Mouse (Mus musculus) heart, adult 18-20 months (tissue): Measurements from ENCODE around the gene Scnn1a. TPM values are rescaled to one million over a fixed set of nuclear protein-coding genes. Genes with fewer than 3 reads are reported as not detected.

ENCODE experiments used
- DNase-seq, 2 experiments: peaks; one replicate each; pipeline ENCODE4 v3.0.0; 2021 to 2022; ENCODE audit warnings: mixed read lengths in 1 of 2
- total RNA-seq, 2 experiments: library from RNA; stranded (reverse); gene quantifications; 2 replicates each; pipeline ENCODE4 v1.2.3; 2021

The Scnn1a gene
- total RNA-seq, 2 experiments from 2014 or later: 0.47 to 1.3 TPM

GRCm38 (mm10) chr6:125342198-125342597 lies 21.7 kb downstream of the Scnn1a start:
- DNase-seq: no peak

- DNase-seq: peak; percentile 63 to 71
Measured at GRCm38 (mm10) chr6:125344084-125344483, 23.6 kb downstream of the Scnn1a start.

GRCm38 (mm10) chr6:125344866-125345265 lies 24.4 kb downstream of the Scnn1a start:
- DNase-seq: no peak

- DNase-seq: no peak
Measured at GRCm38 (mm10) chr6:125345625-125346024, 25.2 kb downstream of the Scnn1a start.

- no peak for DNase-seq
Measured at GRCm38 (mm10) chr6:125346029-125346428, 25.6 kb downstream of the Scnn1a start.

- peak in 1 of 2 experiments; percentile 50 for DNase-seq
Measured at GRCm38 (mm10) chr6:125348721-125349574, 28.5 kb downstream of the Scnn1a start, which contains the start of gene Tnfrsf1a. Gene Tnfrsf1a, plus strand, starts transcription at chr6:125349362.

GRCm38 (mm10) chr6:125349575-125350230 lies 29.2 kb downstream of the Scnn1a start:
- peak; percentile 83 to 88 for DNase-seq

- peak; percentile 58 to 72 for DNase-seq
Measured at GRCm38 (mm10) chr6:125350231-125350994, 30.0 kb downstream of the Scnn1a start.

- no peak for DNase-seq
Measured at GRCm38 (mm10) chr6:125350995-125351324, 30.5 kb downstream of the Scnn1a start.

- DNase-seq: peak; percentile 74 to 80
Measured at GRCm38 (mm10) chr6:125351368-125352045, 31.0 kb downstream of the Scnn1a start.

GRCm38 (mm10) chr6:125352046-125352384 lies 31.6 kb downstream of the Scnn1a start:
- DNase-seq: no peak

GRCm38 (mm10) chr6:125352811-125353210 lies 32.4 kb downstream of the Scnn1a start:
- no peak for DNase-seq

GRCm38 (mm10) chr6:125353221-125353620 lies 32.8 kb downstream of the Scnn1a start:
- no peak for DNase-seq

- no peak for DNase-seq
Measured at GRCm38 (mm10) chr6:125353655-125354054, 33.2 kb downstream of the Scnn1a start.

GRCm38 (mm10) chr6:125354352-125355151 lies 34.1 kb downstream of the Scnn1a start:
- peak; percentile 85 to 93 for DNase-seq

- DNase-seq: no peak
Measured at GRCm38 (mm10) chr6:125355197-125355741, 34.8 kb downstream of the Scnn1a start.

GRCm38 (mm10) chr6:125356264-125356663 lies 35.8 kb downstream of the Scnn1a start:
- no peak for DNase-seq

GRCm38 (mm10) chr6:125357334-125357733 lies 36.9 kb downstream of the Scnn1a start:
- DNase-seq: no peak

GRCm38 (mm10) chr6:125359999-125360398 lies 39.5 kb downstream of the Scnn1a start:
- DNase-seq: no peak

- DNase-seq: no peak
Measured at GRCm38 (mm10) chr6:125360846-125361245, 40.4 kb downstream of the Scnn1a start.
